Mouse (Mus musculus) ovary, adult 18-20 months (tissue): ENCODE results near the gene 4930524J08Rik.

Experiments
- DNase-seq: peaks from one replicate; pipeline ENCODE4 v3.0.0; 2022; ENCODE audit warnings: low spot score, mixed read lengths

4930524J08Rik gene

GRCm38 (mm10) chr5:100005431-100005830 is 26.6 kb downstream of the 4930524J08Rik start:
- no peak for DNase-seq

GRCm38 (mm10) chr5:100005896-100006295 is 27.0 kb downstream of the 4930524J08Rik start:
- DNase-seq = no peak

DNA sequence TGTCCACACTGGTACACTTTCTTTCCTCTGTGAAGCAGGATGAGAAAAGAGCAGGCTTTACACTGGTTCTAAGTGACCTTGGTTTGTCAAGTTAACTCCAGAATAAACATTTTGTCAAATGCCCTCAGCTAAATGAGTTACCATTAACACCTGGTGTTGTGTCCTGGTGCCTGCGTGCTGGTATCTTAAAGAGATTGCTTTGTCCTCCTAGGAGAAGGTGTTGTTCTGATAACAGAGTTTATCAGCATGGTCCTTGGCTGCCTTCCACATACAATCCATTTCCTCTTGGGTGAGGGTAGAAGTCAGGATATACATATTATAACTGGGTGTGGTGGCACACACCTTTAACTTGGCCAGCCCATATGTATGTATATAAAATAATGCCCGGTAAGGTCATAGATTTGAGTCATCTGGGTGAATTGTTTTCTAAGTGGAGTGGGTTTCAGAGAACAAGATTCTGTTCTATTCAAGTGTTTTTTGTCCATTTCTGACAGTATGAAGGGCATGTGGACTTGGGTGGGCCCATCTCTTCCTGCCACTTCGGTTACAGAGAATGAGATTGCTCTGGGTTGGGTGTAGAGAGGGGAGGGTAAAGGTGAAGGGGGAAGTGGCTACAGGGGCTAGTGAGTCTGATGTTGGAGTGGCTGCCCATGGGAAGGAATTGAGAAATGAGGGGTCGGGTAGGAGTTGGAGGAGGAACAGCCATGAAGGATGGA is 27.6 kb downstream of the 4930524J08Rik start:
- no peak for DNase-seq

- DNase-seq = no peak
Measured at GRCm38 (mm10) chr5:100007040-100007375, 28.1 kb downstream of the 4930524J08Rik start.

DNA sequence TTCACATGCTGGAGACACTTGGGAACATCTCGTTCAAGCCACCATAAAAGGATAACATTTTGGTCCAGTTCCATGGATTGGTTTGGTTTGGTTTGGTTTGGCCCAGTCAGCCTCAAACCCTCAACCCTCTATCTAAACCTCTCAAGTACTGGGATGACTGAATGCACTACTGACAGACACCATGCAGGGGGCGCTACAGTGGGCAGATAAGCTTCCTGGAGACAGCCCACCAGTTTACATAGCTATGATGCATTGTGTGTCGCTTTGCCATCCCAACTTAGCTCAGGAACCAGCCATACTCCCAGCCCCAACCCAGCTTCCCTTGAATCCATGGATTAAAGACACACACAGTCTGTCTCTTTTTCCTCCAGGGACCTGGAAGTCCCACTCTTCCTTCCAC is 29.6 kb downstream of the 4930524J08Rik start:
- DNase-seq = no peak

- DNase-seq = no peak
Measured at GRCm38 (mm10) chr5:100012599-100012998, 33.7 kb downstream of the 4930524J08Rik start.

GRCm38 (mm10) chr5:100020089-100020488 is 41.2 kb downstream of the 4930524J08Rik start:
- DNase-seq = no peak

- DNase-seq = no peak
Measured at GRCm38 (mm10) chr5:100024403-100024802, 45.5 kb downstream of the 4930524J08Rik start.

DNA sequence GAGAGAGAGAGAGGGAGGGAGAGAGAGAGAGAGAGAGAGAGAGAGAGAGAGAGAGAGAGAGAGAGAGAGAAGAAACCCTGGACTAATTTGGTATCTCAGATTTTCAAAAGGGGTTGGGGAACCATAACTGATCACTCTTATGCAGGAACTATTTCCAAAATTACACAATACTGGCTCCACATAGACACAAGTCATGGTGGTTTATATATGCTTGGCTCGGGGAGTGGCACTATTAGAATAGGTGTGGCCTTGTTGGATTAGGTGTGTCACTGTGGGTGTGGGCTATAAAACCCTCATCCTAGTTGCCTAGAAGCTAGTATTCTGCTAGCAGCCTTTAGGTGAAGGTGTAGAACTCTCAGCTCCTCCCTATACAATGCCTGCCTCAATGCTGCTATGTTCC is 46.0 kb downstream of the 4930524J08Rik start:
- DNase-seq = no peak
